Mouse (Mus musculus) liver, embryonic 12.5 days (tissue): ENCODE results near the gene Myh7. TPM values are rescaled to one million over a fixed set of nuclear protein-coding genes. Genes with fewer than 3 reads are reported as not detected.
"Not testable (repeated sequence)": the region's sequence is repeated elsewhere in the genome, so short reads cannot be mapped to it uniquely, and the experiment has no call there.

Experiments used
- ATAC-seq: fragments of 200-750 bp; cut with Nextera tagmentation; 2 replicates; pipeline ENCODE4 v1.8.0; 2017; ENCODE audit warnings: moderate number of reproducible peaks, mild to moderate bottlenecking, moderate library complexity
- H3K27ac ChIP-seq: fragments of 300-500 bp; sonication (generic); 2 replicates; pipeline ENCODE4 v1.5.1; 2016; ENCODE audit warnings: mild to moderate bottlenecking
- H3K27me3 ChIP-seq: fragments of 300-500 bp; sonication (generic); replicated peaks from 2 replicates; pipeline ENCODE4 v1.6.1; 2016; ENCODE audit warnings: mild to moderate bottlenecking, moderate library complexity
- H3K36me3 ChIP-seq: fragments of 300-500 bp; sonication (generic); 2 replicates; pipeline ENCODE4 v1.6.1; 2016; ENCODE audit warnings: mild to moderate bottlenecking, moderate library complexity
- H3K4me1 ChIP-seq: fragments of 300-500 bp; sonication (generic); 2 replicates; pipeline ENCODE4 v1.6.1; 2016
- H3K4me2 ChIP-seq: fragments of 300-500 bp; sonication (generic); 2 replicates; pipeline ENCODE4 v1.6.1; 2016; ENCODE audit warnings: mild to moderate bottlenecking, moderate library complexity
- H3K4me3 ChIP-seq: fragments of 300-500 bp; sonication (generic); 2 replicates; pipeline ENCODE4 v1.5.1; 2016; ENCODE audit warnings: mild to moderate bottlenecking, moderate library complexity
- H3K9ac ChIP-seq: fragments of 300-500 bp; sonication (generic); 2 replicates; pipeline ENCODE4 v1.6.1; 2016; ENCODE audit warnings: mild to moderate bottlenecking, moderate library complexity
- H3K9me3 ChIP-seq: fragments of 300-500 bp; sonication (generic); replicated peaks from 2 replicates; pipeline ENCODE4 v1.6.1; 2016; ENCODE audit warnings: mild to moderate bottlenecking, moderate library complexity
- WGBS: fragments of 180-500 bp; shearing (Covaris S2); methylation state at CpG from one replicate; pipeline ENCODE4 v1.1.7; 2016; ENCODE audit not compliant: insufficient replicate concordance; 5-methylcytosine and 5-hydroxymethylcytosine counted together
- polyA plus RNA-seq: library from polyadenylated mRNA; unstranded; fragments of >200 nt; fragmentation: Nextera tagmentation; extraction: Ambion mirVana; gene quantifications from 2 replicates; pipeline ENCODE4 v1.2.1, GENCODE M21; 2016

Myh7 gene
- polyA plus RNA-seq, 1 experiment from 2014 or later, result 0.82 TPM

GRCm38 (mm10) chr14:55001938-55002686 lies 7.7 kb upstream of the Myh7 start:
- WGBS, result 26% methylated on average over 12 of the region's 12 CpGs
- no peak overlapping the region for H3K27ac ChIP-seq
- ATAC-seq, result no peak
- no peaks in the 10 kb centered on the region for H3K9me3 ChIP-seq
- no peaks in the 10 kb centered on the region for H3K36me3 ChIP-seq
- H3K4me3 ChIP-seq, result no peak overlapping the region
- H3K4me2 ChIP-seq, result no peak overlapping the region
- peaks cover 22% of the 10 kb centered on the region for H3K4me1 ChIP-seq
- H3K27me3 ChIP-seq, result peaks cover 13% of the 10 kb centered on the region; the same call in 1 of the 2 replicates
- no peak overlapping the region for H3K9ac ChIP-seq

GRCm38 (mm10) chr14:55001446-55001845 lies 7.0 kb upstream of the Myh7 start:
- H3K9me3 ChIP-seq, result no peaks in the 10 kb centered on the region
- H3K4me1 ChIP-seq, result peaks cover 22% of the 10 kb centered on the region
- no peak for ATAC-seq
- no peak overlapping the region for H3K4me3 ChIP-seq
- no peak overlapping the region for H3K27ac ChIP-seq
- H3K36me3 ChIP-seq, result no peaks in the 10 kb centered on the region
- peaks cover 18% of the 10 kb centered on the region; the same call in 1 of the 2 replicates for H3K27me3 ChIP-seq
- WGBS, result 83% methylated on average over 2 of the region's 2 CpGs
- H3K9ac ChIP-seq, result no peak overlapping the region
- no peak overlapping the region for H3K4me2 ChIP-seq

DNA sequence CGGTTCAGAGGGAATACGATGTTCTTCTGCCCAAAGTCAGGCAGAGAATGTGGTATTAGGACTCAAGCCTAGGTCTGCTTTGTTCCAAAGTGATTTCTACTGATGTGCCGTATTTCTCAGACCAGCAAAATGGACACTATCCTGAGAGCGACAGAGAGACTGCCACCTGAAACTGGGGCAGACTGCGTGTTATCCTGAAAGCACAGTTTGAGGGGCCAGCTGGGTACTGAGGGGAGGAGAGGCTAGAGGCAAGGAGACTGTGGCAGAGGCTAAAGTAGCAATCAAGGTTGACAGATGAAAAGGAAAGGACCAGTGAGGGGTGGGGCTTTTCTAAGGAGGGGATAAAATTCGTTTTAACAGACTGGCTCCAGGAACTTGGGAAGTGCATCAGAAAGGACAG lies 6.4 kb upstream of the Myh7 start:
- Histone ChIP-seq H3K27ac (no peak overlapping the region), H3K9me3 (no peaks in the 10 kb centered on the region), H3K36me3 (no peaks in the 10 kb centered on the region), H3K4me2 (no peak overlapping the region), H3K27me3 (peaks cover 24% of the 10 kb centered on the region), H3K9ac (no peak overlapping the region), H3K4me3 (no peak overlapping the region), H3K4me1 (peaks cover 22% of the 10 kb centered on the region)
- WGBS, result 67% methylated on average over 6 of the region's 6 CpGs
- ATAC-seq, result no peak

- Histone ChIP-seq H3K27me3 (peaks cover 32% of the 10 kb centered on the region), H3K4me1 (peaks cover 21% of the 10 kb centered on the region)
- H3K36me3 ChIP-seq, H3K27ac ChIP-seq, H3K4me3 ChIP-seq, H3K9ac ChIP-seq, H3K4me2 ChIP-seq, H3K9me3 ChIP-seq, ATAC-seq: not testable (repeated sequence)
- 70% methylated on average over 5 of the region's 5 CpGs for WGBS
Observed at GRCm38 (mm10) chr14:54999868-55000267, 5.4 kb upstream of the Myh7 start.

DNA sequence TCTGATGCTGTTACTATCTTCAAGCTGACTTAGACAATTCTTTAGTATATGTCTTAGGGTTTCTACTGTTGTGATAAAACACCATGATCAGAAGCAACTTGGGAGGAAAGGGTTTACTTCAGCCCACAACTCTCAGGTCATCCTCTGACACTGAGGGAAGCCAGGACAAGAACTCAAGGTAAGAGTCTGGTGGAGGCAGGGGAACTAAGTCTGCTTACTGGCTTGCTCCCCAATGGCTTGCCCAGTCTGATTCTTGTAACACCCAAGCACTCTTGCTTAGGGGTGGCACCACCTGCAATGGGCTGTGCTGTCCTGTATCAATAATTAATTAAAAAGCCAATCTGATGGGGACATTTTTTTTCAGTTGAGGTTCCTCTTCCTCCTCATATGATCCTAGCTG lies 4.3 kb upstream of the Myh7 start:
- no peaks in the 10 kb centered on the region for H3K9me3 ChIP-seq
- no peak overlapping the region for H3K4me2 ChIP-seq
- ATAC-seq, result no peak
- peaks cover 38% of the 10 kb centered on the region for H3K27me3 ChIP-seq
- no peak overlapping the region for H3K4me3 ChIP-seq
- peaks cover 15% of the 10 kb centered on the region for H3K4me1 ChIP-seq
- H3K36me3 ChIP-seq, result no peaks in the 10 kb centered on the region
- H3K9ac ChIP-seq, result no peak overlapping the region
- no peak overlapping the region for H3K27ac ChIP-seq

DNA sequence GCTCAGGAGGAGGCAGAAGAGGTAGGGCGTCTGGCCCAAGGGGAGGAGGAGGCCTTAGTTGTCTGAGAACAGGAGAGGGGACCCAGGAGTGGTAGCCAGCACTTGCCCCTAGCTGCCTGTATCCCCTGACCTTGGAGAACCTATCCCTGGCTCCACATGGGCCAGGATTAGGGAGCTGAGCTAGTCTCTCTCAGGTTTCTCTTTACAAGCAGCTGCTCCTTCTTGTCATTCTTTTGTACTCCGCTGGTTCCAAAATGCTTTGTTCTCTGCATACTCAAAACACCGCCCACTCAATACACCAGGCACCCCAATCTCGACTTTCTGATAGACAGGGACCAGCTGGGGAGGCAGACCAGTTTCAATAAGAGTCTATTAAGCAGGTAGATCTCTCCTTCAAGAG lies 2.9 kb upstream of the Myh7 start:
- 55% methylated on average over 4 of the region's 4 CpGs for WGBS
- Histone ChIP-seq H3K27ac (no peak overlapping the region), H3K4me2 (no peak overlapping the region)

DNA sequence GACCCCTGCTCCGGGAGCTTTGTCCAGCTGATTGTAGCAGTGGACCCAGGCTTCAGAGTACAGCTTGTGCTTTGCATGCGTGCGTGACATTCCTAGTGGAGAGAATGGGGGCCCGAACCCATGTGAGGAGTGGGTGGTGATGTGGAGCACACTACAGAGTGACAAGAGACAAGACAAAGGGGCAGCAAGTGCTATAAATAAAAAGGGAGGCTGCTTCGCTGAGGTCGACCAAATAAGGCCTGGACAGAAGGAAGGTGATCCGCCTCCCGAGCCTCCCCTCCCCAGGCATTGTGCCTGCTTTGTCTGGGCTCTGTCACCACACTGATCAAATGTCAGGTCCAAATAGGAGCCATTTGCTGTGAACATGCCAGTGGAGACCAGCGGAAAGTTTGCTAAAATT lies 2.4 kb upstream of the Myh7 start:
- no peak overlapping the region for H3K4me3 ChIP-seq
- no peak overlapping the region for H3K9ac ChIP-seq
- no peaks in the 10 kb centered on the region for H3K9me3 ChIP-seq
- no peak overlapping the region for H3K4me2 ChIP-seq
- H3K36me3 ChIP-seq, result no peaks in the 10 kb centered on the region
- WGBS, result 63% methylated on average over 9 of the region's 9 CpGs
- 0 out of 2 replicates have a peak, but pooled peaks cover 6% of the 10 kb centered on the region for H3K4me1 ChIP-seq
- peaks cover 47% of the 10 kb centered on the region for H3K27me3 ChIP-seq
- no peak for ATAC-seq
- H3K27ac ChIP-seq, result no peak overlapping the region

More for the DNA sequence above, 2.9 kb upstream of the Myh7 start:
- Histone ChIP-seq H3K27me3 (peaks cover 47% of the 10 kb centered on the region), H3K4me3 (no peak overlapping the region), H3K9ac (no peak overlapping the region), H3K4me1 (0 out of 2 replicates have a peak, but pooled peaks cover 6% of the 10 kb centered on the region), H3K9me3 (no peaks in the 10 kb centered on the region), H3K36me3 (no peaks in the 10 kb centered on the region)
- ATAC-seq, result no peak

DNA sequence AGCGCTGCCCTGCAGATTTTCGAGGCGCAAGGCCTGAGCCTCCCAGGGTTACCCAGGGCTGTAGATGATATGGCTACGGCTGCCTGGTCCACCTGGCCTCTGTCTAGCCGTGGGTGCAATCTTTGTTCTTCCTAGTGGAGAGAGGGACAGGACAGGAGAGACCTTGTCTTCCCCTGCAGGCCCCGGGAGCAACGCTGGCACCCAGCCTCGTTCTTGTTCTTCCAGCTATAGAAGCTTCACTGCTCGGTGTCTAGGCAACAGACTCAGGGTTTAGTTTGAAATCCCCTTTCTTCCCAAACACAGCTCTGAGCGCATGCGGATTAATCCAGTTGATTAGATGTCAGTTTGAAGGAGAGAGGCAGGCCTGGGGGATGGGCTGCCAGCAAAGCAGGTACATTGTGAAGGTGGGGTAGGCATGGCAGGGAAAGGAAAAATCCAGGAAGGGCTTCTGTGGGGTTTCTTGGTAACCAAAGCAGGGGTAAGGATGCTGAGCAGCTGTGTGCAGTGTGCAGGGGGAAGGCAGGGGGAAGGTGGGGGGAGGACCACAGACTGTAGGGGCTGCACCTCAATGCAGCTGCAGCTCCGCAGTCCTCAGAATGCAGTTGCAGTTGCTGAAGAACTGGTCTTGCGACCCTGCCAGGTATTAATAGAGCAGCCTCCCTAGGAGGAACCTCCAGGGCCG lies 1.2 kb upstream of the Myh7 start:
- 0 out of 2 replicates have a peak, but pooled peaks cover 6% of the 10 kb centered on the region for H3K4me1 ChIP-seq
- H3K36me3 ChIP-seq, result no peaks in the 10 kb centered on the region
- no peak overlapping the region for H3K4me3 ChIP-seq
- H3K4me2 ChIP-seq, result no peak overlapping the region
- peaks cover 50% of the 10 kb centered on the region for H3K27me3 ChIP-seq
- ATAC-seq, result no peak
- H3K27ac ChIP-seq, result no peak overlapping the region
- no peak overlapping the region for H3K9ac ChIP-seq
- no peaks in the 10 kb centered on the region for H3K9me3 ChIP-seq
- 50% methylated on average over 14 of the region's 14 CpGs for WGBS

GRCm38 (mm10) chr14:54994869-54995186 lies 402 bp upstream of the Myh7 start:
- ATAC-seq, result no peak

DNA sequence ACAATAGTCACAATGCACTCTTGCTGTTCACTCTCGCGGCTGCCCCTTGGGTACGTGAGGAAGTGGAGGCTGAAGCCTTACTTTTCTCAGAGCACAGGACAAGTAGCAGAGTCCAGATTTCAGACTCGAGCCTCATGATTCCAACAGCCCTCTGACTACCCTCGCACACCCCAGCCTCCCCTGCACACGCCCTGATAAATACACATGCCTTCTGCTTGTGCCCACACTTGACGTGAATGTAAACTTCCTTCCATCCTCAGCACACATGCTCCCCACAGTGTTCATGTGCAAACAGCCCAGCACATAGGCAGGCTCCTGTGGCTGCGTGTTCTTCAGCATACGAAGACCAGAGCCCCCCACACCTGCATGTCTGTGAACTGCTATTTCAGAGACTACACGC lies 790 bp downstream of the Myh7 start:
- no peak overlapping the region for H3K4me2 ChIP-seq
- peaks cover 50% of the 10 kb centered on the region for H3K27me3 ChIP-seq
- WGBS, result 56% methylated on average over 10 of the region's 10 CpGs
- H3K9me3 ChIP-seq, result no peaks in the 10 kb centered on the region
- H3K4me1 ChIP-seq, result 0 out of 2 replicates have a peak, but pooled peaks cover 6% of the 10 kb centered on the region
- H3K27ac ChIP-seq, result no peak overlapping the region
- H3K36me3 ChIP-seq, result no peaks in the 10 kb centered on the region
- ATAC-seq, result no peak
- H3K4me3 ChIP-seq, result no peak overlapping the region
- H3K9ac ChIP-seq, result no peak overlapping the region

More at GRCm38 (mm10) chr14:54994869-54995186, 402 bp upstream of the Myh7 start:
- peaks cover 50% of the 10 kb centered on the region for H3K27me3 ChIP-seq
- H3K9me3 ChIP-seq, result no peaks in the 10 kb centered on the region
- H3K36me3 ChIP-seq, result no peaks in the 10 kb centered on the region
- no peak overlapping the region for H3K4me3 ChIP-seq
- H3K9ac ChIP-seq, result no peak overlapping the region
- H3K4me2 ChIP-seq, result no peak overlapping the region
- H3K27ac ChIP-seq, result no peak overlapping the region
- H3K4me1 ChIP-seq, result 0 out of 2 replicates have a peak, but pooled peaks cover 6% of the 10 kb centered on the region

DNA sequence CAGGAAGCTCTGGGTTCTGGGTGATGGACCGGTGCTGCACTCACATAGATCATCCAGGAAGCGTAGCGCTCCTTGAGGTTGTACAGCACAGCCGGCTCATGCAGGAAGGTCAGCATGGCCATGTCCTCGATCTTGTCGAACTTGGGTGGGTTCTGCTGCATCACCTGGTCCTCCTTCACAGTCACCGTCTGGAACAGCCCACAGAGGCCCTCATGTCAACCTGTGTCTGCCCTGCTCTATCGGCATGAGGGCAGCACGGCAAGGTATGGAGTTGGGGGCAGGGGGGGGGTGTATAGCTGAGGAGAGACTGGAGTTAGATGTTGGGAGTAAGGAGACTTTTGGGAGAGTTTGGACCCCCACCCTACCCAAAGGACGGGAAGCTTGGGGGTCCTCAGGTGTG lies 2.2 kb downstream of the Myh7 start:
- Histone ChIP-seq H3K4me3 (no peak overlapping the region), H3K9ac (no peak overlapping the region), H3K36me3 (no peaks in the 10 kb centered on the region), H3K27me3 (peaks cover 45% of the 10 kb centered on the region), H3K4me2 (no peak overlapping the region), H3K4me1 (0 out of 2 replicates have a peak, but pooled peaks cover 6% of the 10 kb centered on the region), H3K9me3 (no peaks in the 10 kb centered on the region), H3K27ac (no peak overlapping the region)
- 75% methylated on average over 10 of the region's 10 CpGs for WGBS
- ATAC-seq, result no peak

DNA sequence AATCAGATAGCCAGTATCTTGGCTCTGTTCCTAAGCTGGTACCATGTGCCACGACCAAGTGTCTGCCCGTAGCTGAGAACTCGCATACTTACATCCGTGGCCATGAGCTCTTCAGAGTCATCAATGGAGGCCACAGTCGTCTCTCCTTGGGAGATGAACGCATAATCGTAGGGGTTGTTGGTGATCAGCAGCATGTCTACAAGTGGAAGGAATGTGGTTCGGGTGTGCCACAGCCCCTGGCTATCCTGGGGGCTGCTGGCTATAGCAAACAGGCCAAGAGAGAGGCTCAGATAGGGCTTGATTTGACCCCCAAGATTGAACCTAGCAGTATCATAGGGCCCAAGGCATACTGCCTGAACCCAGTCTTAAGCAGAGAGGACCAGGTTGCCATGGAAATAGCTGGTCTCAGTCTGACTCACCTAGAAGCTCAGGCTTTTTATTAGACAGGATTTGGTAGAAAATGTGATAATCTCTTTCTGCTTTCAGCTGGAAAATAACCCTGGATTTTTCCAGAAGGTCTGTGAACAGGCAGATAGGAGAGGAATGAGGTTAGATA lies 4.5 kb downstream of the Myh7 start:
- no peak overlapping the region for H3K27ac ChIP-seq
- no peak overlapping the region for H3K4me3 ChIP-seq
- WGBS, result 71% methylated on average over 8 of the region's 8 CpGs
- peaks cover 26% of the 10 kb centered on the region; the same call in 1 of the 2 replicates for H3K27me3 ChIP-seq
- no peaks in the 10 kb centered on the region for H3K36me3 ChIP-seq
- H3K9ac ChIP-seq, result no peak overlapping the region
- H3K4me1 ChIP-seq, result 0 out of 2 replicates have a peak, but pooled peaks cover 6% of the 10 kb centered on the region
- no peak overlapping the region for H3K4me2 ChIP-seq
- no peaks in the 10 kb centered on the region for H3K9me3 ChIP-seq
- no peak for ATAC-seq
